Comparison of ENCODE assay signal across 18 mouse cellular contexts in the genomic region with DNA sequence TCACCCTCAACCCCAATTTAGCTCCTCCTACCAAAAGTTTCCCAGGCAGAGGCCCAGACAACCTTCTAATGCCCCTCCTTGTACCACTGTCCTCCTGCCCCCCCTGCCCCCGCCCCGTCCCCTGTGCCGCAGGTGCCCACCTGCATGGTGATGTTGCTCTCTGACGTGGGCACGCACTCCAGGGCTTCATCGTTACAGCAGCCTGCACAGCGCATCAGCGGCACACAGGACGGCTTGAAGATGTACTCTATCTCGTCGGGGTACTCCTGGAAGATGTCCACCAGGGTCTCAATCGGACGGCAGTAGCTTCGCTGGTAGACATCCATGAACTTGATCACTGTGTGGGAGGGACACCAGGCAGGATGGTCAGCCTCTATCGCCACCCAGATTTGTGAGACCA. TPM values are rescaled to one million over a fixed set of nuclear protein-coding genes. Genes with fewer than 3 reads are reported as not detected.
DNase-seq lines count a peak whose midpoint lies in the region; ATAC-seq and TF ChIP-seq lines count a peak whose summit lies in the region.
"Had no signal": no experiment of that assay in that cellular context is flagged by ENCODE, and none has a peak within 500 bp of the region (broad histone marks: within the 10 kb centered on the region; RNA-seq: fewer than 3 reads in every experiment).

No protein-coding gene starts in this region.

- intact Hi-C loops in gastrocnemius, adult 2 months (cut with DNase I): loop anchor here (5.0 kb wide), 1 partner anchor 123 kb away; no protein-coding TSS in a partner anchor
- intact Hi-C loops in gastrocnemius, postnatal 36 days (cut with DNase I): no loop called here

- H3K27ac ChIP-seq in gastrocnemius, adult 2 months: peak overlapping the region; percentile 99; the same call in 1 of the 2 replicates
- no peak overlapping the region for H3K27ac ChIP-seq in heart, embryonic 11.5 days (ENCODE audit: low read depth, low read length)
- no peak overlapping the region for H3K27ac ChIP-seq in heart, embryonic 12.5 days (ENCODE audit: poor library complexity, severe bottlenecking)
- H3K27ac ChIP-seq: forebrain, embryonic 15.5 days; hindbrain, embryonic 15.5 days had no signal

- H3K4me2 ChIP-seq in heart, embryonic 11.5 days: no peak overlapping the region
- no peak overlapping the region for H3K4me2 ChIP-seq in heart, embryonic 12.5 days
- H3K4me2 ChIP-seq: forebrain, embryonic 15.5 days; hindbrain, embryonic 15.5 days had no signal

- H3K9ac ChIP-seq in heart, embryonic 11.5 days (ENCODE audit: low read depth, low read length): 0 out of 2 replicates have a peak overlapping the region, but pooled peaks have one; percentile 28
- H3K9ac ChIP-seq in heart, embryonic 12.5 days: no peak overlapping the region
- H3K9ac ChIP-seq: forebrain, embryonic 15.5 days; hindbrain, embryonic 15.5 days had no signal

- 90% methylated on average over 15 of the region's 15 CpGs for WGBS in heart, embryonic 11.5 days (ENCODE audit: insufficient replicate concordance)
- WGBS in heart, embryonic 12.5 days: 91% methylated on average over 15 of the region's 15 CpGs

- no peaks in the 10 kb centered on the region for H3K27me3 ChIP-seq in heart, embryonic 11.5 days (ENCODE audit: control insufficient read depth, insufficient read depth, low read length)
- no peaks in the 10 kb centered on the region for H3K27me3 ChIP-seq in heart, embryonic 12.5 days (replicated peaks)
- no peaks in the 10 kb centered on the region for H3K27me3 ChIP-seq in megakaryocyte, embryonic 14.5 days (replicated peaks)
- H3K27me3 ChIP-seq: CH12.LX; forebrain, embryonic 15.5 days; hindbrain, embryonic 15.5 days had no signal

- peaks cover 39% of the 10 kb centered on the region for H3K4me1 ChIP-seq in heart, embryonic 11.5 days (ENCODE audit: control insufficient read depth, insufficient read depth, low read length)
- peaks cover 42% of the 10 kb centered on the region for H3K4me1 ChIP-seq in heart, embryonic 12.5 days (replicated peaks)
- peaks cover 96% of the 10 kb centered on the region for H3K4me1 ChIP-seq in megakaryocyte, embryonic 14.5 days

- 0 out of 2 replicates have a peak overlapping the region, but pooled peaks have one; percentile 5 for H3K4me3 ChIP-seq in gastrocnemius, adult 2 months
- no peak overlapping the region for H3K4me3 ChIP-seq in heart, embryonic 11.5 days (ENCODE audit: low read depth, low read length)
- H3K4me3 ChIP-seq in heart, embryonic 12.5 days: no peak overlapping the region
- peak overlapping the region; percentile 62 for H3K4me3 ChIP-seq in megakaryocyte, embryonic 14.5 days (replicated peaks)
- H3K4me3 ChIP-seq: forebrain, embryonic 15.5 days; hindbrain, embryonic 15.5 days had no signal

- no peak for TF ChIP-seq CTCF in gastrocnemius, adult 2 months (IDR thresholded peaks at IDR 0.05)

- no peak for DNase-seq in gastrocnemius, adult 2 months
- DNase-seq in gastrocnemius, postnatal 36 days: no peak
- DNase-seq in adrenal gland, adult 2 months: no peak
- DNase-seq: adrenal gland, adult 8-10 months; adrenal gland, postnatal 36 days; cerebellum, adult 11 months; cerebellum, adult 9-11 months; cerebellum, postnatal 36 days; gastrocnemius, postnatal 10 days; kidney, adult 2 months had no signal

- H3K9me3 ChIP-seq in heart, embryonic 11.5 days (replicated peaks; ENCODE audit: control insufficient read depth, low read length): no peaks in the 10 kb centered on the region
- H3K9me3 ChIP-seq in heart, embryonic 12.5 days (replicated peaks): no peaks in the 10 kb centered on the region
- H3K9me3 ChIP-seq in megakaryocyte, embryonic 14.5 days: no peaks in the 10 kb centered on the region
- H3K9me3 ChIP-seq: forebrain, embryonic 15.5 days; hindbrain, embryonic 15.5 days had no signal

- peaks cover 38% of the 10 kb centered on the region for H3K36me3 ChIP-seq in heart, embryonic 11.5 days (ENCODE audit: control insufficient read depth, insufficient read depth, low read length)
- peaks cover 55% of the 10 kb centered on the region for H3K36me3 ChIP-seq in heart, embryonic 12.5 days
- peaks cover 96% of the 10 kb centered on the region for H3K36me3 ChIP-seq in megakaryocyte, embryonic 14.5 days (replicated peaks; ENCODE audit: low read length)

- no peak for ATAC-seq in heart, embryonic 11.5 days (replicated peaks; ENCODE audit: insufficient number of reproducible peaks, low FRiP score, low TSS enrichment)
- ATAC-seq in heart, embryonic 12.5 days (ENCODE audit: insufficient number of reproducible peaks, low FRiP score): no peak
- no peak for ATAC-seq in megakaryocyte, adult 5-6 weeks (ENCODE audit: poor library complexity, severe bottlenecking)
- ATAC-seq: forebrain, embryonic 15.5 days; intestine, embryonic 16.5 days had no signal

RNA-seq across cellular contexts. Expression of gene Vegfa, which starts 7.0 kb away (rescaled TPM):
- 100 to 1,000 TPM; 135 to 219 TPM for total RNA-seq in gastrocnemius, adult 2 months (2021)
- 100 to 1,000 TPM; 137 to 152 TPM for total RNA-seq in gastrocnemius, postnatal 36 days (2021)
- 4.9 and 7.4 TPM in 2 replicates for polyA plus RNA-seq in heart, embryonic 11.5 days (2014; fragmentation: Nextera tagmentation; extraction: Ambion mirVana)
- 6.5 and 6.9 TPM in 2 replicates for polyA plus RNA-seq in heart, embryonic 12.5 days (2016; fragmentation: Nextera tagmentation; extraction: Ambion mirVana)
- 48.1 and 103 TPM in 2 replicates for polyA plus RNA-seq in megakaryocyte, embryonic 14.5 days (2012; ENCODE audit: insufficient read depth, low replicate concordance)
- 5.6 and 9.1 TPM in 2 replicates for total RNA-seq in megakaryocyte, adult 5-6 weeks (2015)
- 4.8 and 11.4 TPM in 2 replicates for total RNA-seq in megakaryocyte, adult 5-6 weeks (2017)
- total RNA-seq in adrenal gland, adult 2 months (2021): 100 to 1,000 TPM; 395 to 486 TPM
- polyA plus RNA-seq in adrenal gland, adult 2 months (2012; rRNA removed): 751 and 799 TPM in 2 replicates

Comparison
In these comparisons a context has a peak if more than half of its experiments do, and no peak if none do; other contexts are left out.
1. H3K4me3 ChIP-seq: peak in gastrocnemius, adult 2 months (single experiment) and megakaryocyte, embryonic 14.5 days (single experiment); none in heart, embryonic 11.5 days (single experiment) and heart, embryonic 12.5 days (single experiment).
2. RNA of gene Vegfa, which starts 7.0 kb away (total RNA-seq): 395 to 486 TPM in adrenal gland, adult 2 months, 135 to 219 TPM in gastrocnemius, adult 2 months and 137 to 152 TPM in gastrocnemius, postnatal 36 days; 4.8 to 11.4 TPM in megakaryocyte, adult 5-6 weeks; every median in the first group is over 10 times any median in the second.